Mouse (Mus musculus) frontal cortex, postnatal 14 days (tissue): ENCODE measurements around the gene Tmem248.
A peak's percentile ranks its signal among the peaks of the same experiment; 100 is the strongest.

Experiments used
- DNase-seq, 2 experiments: peaks; one replicate each; pipeline ENCODE4 v3.0.0; 2022; ENCODE audit warnings: low spot score in 2 of 2

The Tmem248 gene

DNA sequence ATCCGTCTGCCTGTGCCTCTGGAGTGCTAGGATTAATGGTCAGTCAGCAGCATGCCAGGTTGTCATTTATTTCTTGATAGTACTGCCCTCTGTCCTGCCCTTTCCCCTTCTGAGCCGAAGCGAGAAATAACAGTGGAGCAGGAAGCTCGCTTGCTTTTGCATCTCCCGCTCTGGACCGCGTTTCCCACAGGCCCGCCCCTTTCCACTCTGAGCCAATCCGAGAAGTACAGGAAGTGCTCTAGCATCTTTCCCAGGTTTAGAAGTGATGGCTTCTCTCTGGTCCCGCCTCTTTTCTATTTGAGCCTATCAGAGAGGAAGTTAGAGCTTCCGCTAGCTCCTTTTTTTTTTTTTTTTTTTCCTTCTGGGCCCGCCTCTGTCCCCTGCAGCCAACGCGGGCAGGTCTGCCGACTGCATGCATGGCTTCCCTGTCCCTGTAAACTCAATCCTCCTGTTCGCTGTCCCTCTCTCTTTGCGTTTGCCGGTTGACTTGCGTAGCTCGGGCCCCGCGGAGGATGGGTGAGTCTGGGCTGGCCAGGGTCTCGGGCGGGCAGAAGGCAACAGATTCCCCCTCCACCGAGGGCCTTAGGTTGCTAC, 39.9 kb downstream of the Tmem248 start:
- DNase-seq, result peak; percentile 87 to 90

GRCm38 (mm10) chr5:130257303-130257702, 40.4 kb downstream of the Tmem248 start:
- no peak for DNase-seq

DNA sequence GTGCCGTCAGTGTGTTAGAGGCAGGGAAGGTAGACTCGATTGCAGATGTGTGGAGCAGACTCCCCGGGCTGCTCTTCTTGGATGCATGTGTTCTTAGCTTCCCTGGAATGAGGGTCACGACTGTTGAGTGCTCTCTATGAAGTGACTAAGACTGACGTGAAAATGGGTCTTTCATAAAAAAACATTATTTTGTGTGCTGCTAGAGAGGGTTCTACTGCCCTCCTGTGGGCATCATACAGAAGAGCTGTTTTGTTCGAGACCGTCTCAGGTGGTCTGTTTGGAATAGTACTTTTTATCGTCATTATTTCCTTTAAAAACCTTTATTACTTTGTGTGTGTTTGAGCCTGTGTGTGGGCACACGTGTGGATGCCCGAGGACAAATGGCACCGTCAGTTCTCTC, 46.6 kb downstream of the Tmem248 start:
- no peak for DNase-seq

- no peak for DNase-seq
Measured at GRCm38 (mm10) chr5:130264433-130265005, 47.6 kb downstream of the Tmem248 start.

DNA sequence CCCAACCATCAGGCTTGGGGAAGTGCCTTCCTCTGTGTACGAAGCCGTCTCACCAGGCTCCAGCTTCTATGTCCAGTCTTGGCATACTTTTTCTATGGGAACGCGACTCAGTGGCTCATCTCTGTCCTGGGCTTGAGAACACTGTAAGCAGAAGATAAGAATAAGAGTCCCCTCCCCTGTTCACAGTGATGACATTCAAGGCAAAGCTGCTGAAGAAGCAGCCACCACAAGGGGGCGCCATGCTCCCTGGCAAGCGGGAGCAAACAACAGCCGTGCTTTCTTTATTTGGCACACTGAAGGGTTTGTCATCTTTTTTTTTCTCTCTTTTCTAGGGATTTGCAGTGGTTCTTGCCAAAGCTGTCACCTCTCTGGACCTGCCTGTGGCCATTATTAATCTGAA, 49.8 kb downstream of the Tmem248 start:
- no peak for DNase-seq

DNA sequence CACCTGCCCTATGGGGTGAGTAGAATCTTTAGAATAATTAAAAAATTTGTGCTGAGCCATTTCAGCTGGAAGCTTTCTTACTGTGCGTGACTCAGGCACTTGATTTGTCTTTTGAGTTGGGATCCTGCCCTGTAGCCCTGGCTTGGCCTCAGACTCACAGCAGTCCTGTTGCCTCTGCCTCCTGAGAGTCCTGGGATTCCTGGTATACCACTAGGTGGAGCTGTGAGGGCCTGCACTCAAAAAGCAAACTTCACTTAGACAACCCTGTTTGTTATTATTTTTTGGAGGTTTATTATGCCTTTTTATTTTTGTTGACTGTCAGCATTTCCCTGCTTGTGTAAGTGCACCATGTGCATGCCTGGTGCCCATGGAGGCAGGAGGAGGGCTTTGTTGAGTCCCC, 50.4 kb downstream of the Tmem248 start:
- DNase-seq, result no peak

DNA sequence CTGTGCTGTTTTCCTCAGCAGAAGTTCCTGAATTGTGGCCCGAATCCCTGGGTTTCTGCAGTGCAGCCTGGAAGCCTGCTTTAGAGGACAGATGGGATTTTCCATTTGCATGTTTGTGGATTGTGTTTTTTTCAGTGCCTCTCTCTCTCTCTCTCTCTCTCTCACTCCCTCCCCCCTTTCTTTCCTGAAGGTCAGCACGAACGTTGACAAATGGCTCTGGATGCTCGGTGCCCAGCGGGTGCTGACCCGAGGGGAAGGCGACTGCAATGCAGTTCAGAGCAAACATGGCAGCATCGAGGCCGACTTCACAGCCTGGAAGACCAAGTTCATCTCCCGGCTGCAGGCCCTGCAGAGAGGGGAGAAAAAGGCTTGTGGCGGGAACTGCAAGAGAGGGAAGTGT, 52.1 kb downstream of the Tmem248 start:
- DNase-seq, result no peak

DNA sequence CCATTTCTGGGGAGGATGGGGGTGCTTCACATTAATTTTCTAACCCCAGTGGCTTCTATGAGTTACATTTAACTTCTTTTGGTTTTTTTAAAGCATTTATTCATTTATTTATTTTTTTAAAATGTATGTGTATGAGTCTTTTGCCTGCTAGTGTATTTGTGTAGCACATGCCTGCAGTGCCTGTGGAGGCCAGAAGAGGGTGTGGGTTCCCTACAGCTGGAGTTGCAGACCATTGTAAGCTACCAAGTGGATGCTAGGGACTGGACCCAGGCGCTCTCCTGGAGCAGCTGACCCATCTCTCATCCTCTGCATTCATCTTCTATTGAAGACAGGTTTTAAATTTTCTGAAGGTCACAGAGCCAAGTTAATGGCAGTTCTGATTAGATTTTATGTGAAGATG, 55.5 kb downstream of the Tmem248 start:
- no peak for DNase-seq

DNA sequence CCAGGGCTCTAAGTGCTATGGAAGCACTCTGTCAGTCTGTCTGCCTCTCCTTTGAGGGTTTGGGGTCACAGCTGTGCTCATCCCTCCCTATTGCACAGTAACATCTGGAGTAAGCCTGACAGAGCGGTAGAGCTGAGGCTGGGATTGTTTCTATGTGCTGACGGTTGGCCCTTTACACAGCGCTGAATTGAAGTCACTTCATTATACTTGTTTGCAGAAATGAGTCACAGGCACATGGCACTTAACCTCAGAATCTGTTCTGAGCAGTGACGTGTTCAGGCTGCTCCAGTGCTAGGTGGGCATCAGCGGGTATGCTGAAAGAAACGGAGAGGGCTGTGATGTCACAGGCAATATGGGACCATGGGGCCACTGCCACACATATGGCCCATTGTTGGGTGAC, 56.2 kb downstream of the Tmem248 start:
- DNase-seq, result no peak

GRCm38 (mm10) chr5:130275509-130275908, 58.6 kb downstream of the Tmem248 start:
- peak in 1 of 2 experiments; percentile 30 for DNase-seq

- no peak for DNase-seq
Measured at GRCm38 (mm10) chr5:130278011-130278472, 61.2 kb downstream of the Tmem248 start.

DNA sequence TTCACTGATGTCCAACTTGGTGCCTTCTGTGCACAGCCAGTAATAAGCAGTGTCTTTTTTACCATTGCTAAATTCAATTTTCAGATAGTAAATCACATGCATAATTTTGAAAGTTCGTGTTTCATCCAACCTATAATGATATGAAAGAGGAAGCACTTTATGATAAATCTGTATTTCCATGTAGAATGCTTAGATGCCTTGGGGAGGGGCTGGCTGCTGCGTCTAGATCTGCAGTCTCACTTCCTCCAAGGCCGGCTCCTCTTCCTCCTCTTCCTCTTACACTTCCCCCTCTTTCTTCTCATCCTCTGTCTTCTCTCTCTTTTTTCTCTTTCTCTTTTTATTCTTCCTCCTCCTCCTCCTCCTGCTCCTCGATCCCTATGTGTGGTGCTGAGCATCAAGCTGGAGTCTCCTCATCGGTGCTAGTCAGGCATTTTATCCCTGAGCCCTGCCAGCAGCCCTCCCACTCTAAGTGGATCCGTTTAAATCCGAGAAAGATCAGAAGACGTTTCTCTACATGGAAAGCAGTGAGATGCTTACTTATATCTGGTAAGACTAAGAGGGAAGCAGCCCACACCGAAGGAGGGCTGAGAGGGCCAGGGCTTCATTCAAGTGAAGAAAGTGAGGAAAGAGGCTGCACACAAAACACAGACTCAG, 66.3 kb downstream of the Tmem248 start:
- no peak for DNase-seq

DNA sequence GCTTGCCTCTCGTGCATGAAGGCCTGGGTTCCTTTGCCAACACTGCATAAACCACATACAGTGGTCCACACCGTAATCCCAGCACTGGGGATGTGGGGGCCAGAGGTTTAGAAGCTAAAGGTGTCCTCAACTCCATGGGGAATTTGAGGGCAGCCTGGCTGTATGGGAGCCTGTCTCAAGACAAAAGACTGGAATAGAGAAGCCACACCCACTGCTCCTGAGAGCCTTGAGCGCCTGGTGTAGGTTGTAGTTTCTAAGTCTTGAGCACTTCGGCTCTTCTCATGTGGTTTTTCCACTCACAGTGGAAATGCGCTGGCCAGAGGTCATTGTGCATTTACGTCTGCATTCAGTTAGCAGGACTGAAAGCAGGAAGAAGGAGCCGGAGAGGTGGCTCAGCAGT, 71.2 kb downstream of the Tmem248 start:
- DNase-seq, result no peak

DNA sequence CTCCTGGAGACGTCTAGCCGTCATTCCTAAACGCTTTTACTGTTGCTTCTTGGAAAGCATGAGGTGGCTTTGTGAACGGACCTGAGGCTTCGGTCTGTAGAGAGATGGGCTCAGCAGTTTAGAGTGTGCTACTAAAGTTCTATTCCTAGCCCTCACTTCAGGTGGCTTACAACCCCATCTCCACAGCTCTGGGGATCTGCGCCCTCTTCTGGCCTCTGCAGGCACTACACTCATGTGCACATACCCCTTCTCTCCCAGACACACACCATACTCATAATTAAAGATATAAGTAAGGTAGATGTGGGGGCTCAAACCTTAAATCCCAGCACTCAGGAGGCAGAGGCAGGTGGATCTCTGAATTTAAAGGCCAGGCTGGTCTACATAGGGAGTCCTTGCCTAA, 73.4 kb downstream of the Tmem248 start:
- no peak for DNase-seq

GRCm38 (mm10) chr5:130290775-130291174, 73.9 kb downstream of the Tmem248 start:
- DNase-seq, result peak; percentile 21 to 28

- no peak for DNase-seq
Measured at GRCm38 (mm10) chr5:130292976-130293375, 76.1 kb downstream of the Tmem248 start.
